Mouse (Mus musculus) intestine, embryonic 14.5 days (tissue): ENCODE results near the gene Glp1r. TPM values are rescaled to one million over a fixed set of nuclear protein-coding genes. Genes with fewer than 3 reads are reported as not detected.

ENCODE experiments used
- ATAC-seq: fragments of 200-750 bp; cut with Nextera tagmentation; replicated peaks from 2 replicates; pipeline ENCODE4 v1.8.0; 2017; ENCODE audit warnings: low read depth, moderate number of reproducible peaks, moderate TSS enrichment, moderate library complexity; ENCODE audit not compliant: low FRiP score, low TSS enrichment
- DNase-seq: peaks from one replicate; pipeline ENCODE4 v3.0.0-alpha.2; 2018; ENCODE audit warnings: low spot score
- H3K27ac ChIP-seq: fragments of 300-500 bp; sonication (generic); 2 replicates; pipeline ENCODE4 v1.5.1; 2014; ENCODE audit warnings: low read depth, mild to moderate bottlenecking, control low read depth
- H3K27me3 ChIP-seq: fragments of 300-500 bp; sonication (generic); replicated peaks from 2 replicates; pipeline ENCODE4 v1.6.1; 2014; ENCODE audit warnings: low read length, control low read depth; ENCODE audit not compliant: control insufficient read depth, insufficient read depth
- H3K36me3 ChIP-seq: fragments of 300-500 bp; sonication (generic); 2 replicates; pipeline ENCODE4 v1.6.1; 2014; ENCODE audit warnings: low read length, control low read depth; ENCODE audit not compliant: control insufficient read depth, insufficient read depth
- H3K4me1 ChIP-seq: fragments of 300-500 bp; sonication (generic); replicated peaks from 2 replicates; pipeline ENCODE4 v1.6.1; 2014; ENCODE audit warnings: low read length, control low read depth, mixed read lengths; ENCODE audit not compliant: control insufficient read depth, insufficient read depth
- H3K4me2 ChIP-seq: fragments of 300-500 bp; sonication (generic); 2 replicates; pipeline ENCODE4 v1.6.1; 2014; ENCODE audit warnings: low read length
- H3K4me3 ChIP-seq: fragments of 300-500 bp; sonication (generic); 2 replicates; pipeline ENCODE4 v1.5.1; 2014; ENCODE audit warnings: low read depth, low read length, control low read depth, mixed read lengths
- H3K9ac ChIP-seq: fragments of 300-500 bp; sonication (generic); 2 replicates; pipeline ENCODE4 v1.6.1; 2014; ENCODE audit warnings: mild to moderate bottlenecking, low read length
- H3K9me3 ChIP-seq: fragments of 300-500 bp; sonication (generic); 2 replicates; pipeline ENCODE4 v1.6.1; 2016; ENCODE audit warnings: low read length, control low read depth; ENCODE audit not compliant: control insufficient read depth
- WGBS: fragments of 180-500 bp; shearing (Covaris S2); extraction: QIAGEN DNeasy Blood & Tissue Kit; methylation state at CpG from one replicate; pipeline ENCODE4 v1.1.7; 2014; 5-methylcytosine and 5-hydroxymethylcytosine counted together
- polyA plus RNA-seq: library from polyadenylated mRNA; unstranded; fragments of >200 nt; fragmentation: Nextera tagmentation; extraction: Ambion mirVana; gene quantifications from 2 replicates; pipeline ENCODE4 v1.2.1, GENCODE M21; 2014

The Glp1r gene
- polyA plus RNA-seq, 1 experiment from 2014 or later, result 0.37 TPM

DNA sequence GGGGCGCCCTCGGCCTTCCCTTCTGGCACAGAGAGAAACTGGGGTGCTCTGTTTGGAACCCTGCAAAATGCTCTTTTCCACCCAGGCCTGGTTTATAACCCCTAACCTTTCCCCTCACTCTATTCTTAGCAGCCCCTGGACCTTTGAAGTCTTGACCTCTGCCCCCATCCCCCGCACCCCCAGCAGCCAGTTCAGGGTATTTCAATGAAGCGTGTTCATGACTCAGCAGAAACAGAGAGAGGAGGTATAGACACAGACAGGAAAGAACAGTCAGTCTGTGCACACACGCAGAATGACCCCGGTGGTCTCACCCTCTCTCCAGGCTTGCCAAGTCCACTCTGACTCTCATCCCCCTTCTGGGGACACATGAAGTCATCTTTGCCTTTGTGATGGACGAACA, 29.2 kb downstream of the Glp1r start:
- DNase-seq (no peak), ATAC-seq (no peak)
- Histone ChIP-seq H3K27ac (no peak overlapping the region), H3K4me3 (no peak overlapping the region), H3K27me3 (no peaks in the 10 kb centered on the region), H3K9me3 (no peaks in the 10 kb centered on the region), H3K9ac (no peak overlapping the region), H3K4me2 (no peak overlapping the region), H3K36me3 (no peaks in the 10 kb centered on the region), H3K4me1 (no peaks in the 10 kb centered on the region)
- 76% methylated on average over 7 of the region's 7 CpGs for WGBS

DNA sequence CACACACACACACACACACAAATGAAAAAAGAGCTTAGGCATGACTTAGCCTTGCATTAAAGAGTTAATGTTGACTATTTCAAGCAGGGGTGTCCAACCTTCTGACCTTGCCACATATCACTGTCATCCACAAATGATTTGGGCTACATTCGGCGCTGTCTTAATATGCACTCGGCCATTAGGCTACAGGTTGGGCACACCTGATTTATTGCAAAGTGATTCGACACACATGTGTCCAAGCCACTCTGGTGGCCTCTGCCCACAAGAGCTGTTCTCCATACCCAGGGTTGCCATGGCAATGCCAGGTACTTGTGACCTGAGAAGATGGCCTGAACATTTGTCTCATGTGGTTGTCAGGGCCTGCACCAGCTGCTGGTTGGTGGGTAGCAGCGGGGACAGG, 31.2 kb downstream of the Glp1r start:
- Histone ChIP-seq H3K4me3 (no peak overlapping the region), H3K36me3 (no peaks in the 10 kb centered on the region), H3K4me1 (no peaks in the 10 kb centered on the region), H3K27me3 (no peaks in the 10 kb centered on the region), H3K4me2 (no peak overlapping the region), H3K27ac (no peak overlapping the region), H3K9ac (no peak overlapping the region), H3K9me3 (no peaks in the 10 kb centered on the region)
- DNase-seq (no peak), ATAC-seq (no peak)
- WGBS, result 66% methylated on average over 5 of the region's 5 CpGs

DNA sequence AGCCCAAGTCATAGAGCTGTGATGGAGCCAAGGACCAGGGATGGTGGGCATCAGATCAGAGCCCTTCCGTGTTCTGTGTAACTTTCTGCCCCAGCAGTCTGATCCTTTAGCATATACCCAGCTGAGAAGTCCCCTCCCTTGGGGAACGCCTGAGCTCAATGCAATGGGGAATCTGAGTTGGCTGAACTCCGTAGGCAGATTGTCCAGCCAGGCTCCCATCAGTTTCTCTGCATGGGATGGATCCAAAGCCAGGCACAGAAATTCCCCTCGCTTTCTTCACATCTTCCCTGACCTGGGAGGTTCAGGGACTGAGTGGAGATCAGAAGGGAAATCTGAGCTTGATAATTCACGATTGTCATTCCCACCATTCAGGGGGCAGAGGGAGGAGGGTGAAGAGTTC, 33.7 kb downstream of the Glp1r start:
- no peaks in the 10 kb centered on the region for H3K4me1 ChIP-seq
- H3K27ac ChIP-seq, result no peak overlapping the region
- no peaks in the 10 kb centered on the region for H3K27me3 ChIP-seq
- no peaks in the 10 kb centered on the region for H3K36me3 ChIP-seq
- no peaks in the 10 kb centered on the region for H3K9me3 ChIP-seq
- no peak overlapping the region for H3K9ac ChIP-seq
- no peak for ATAC-seq
- no peak overlapping the region for H3K4me2 ChIP-seq
- no peak overlapping the region for H3K4me3 ChIP-seq
- DNase-seq, result no peak
- WGBS, result 74% methylated on average over 5 of the region's 5 CpGs

DNA sequence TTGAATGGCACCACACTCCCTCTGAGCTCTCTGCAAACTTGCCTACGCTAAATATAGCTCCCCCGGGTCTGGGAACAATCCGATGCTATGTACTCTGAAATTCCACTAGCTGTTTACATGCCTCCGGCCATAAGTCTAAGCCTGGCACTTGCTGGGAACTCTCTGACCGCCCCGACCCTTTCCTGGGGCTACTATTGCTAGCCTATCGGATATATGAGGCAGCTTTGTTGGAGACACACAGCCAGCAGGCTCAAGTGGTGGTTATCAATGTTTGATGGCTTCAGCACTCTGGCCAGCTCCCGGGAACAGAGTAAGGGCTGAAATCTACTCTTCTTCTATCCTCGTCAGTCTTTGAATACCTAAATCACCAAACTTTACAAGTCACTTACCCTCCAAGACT, 36.9 kb downstream of the Glp1r start:
- H3K9ac ChIP-seq, result no peak overlapping the region
- no peaks in the 10 kb centered on the region for H3K4me1 ChIP-seq
- no peak overlapping the region for H3K4me3 ChIP-seq
- ATAC-seq (no peak), DNase-seq (peak; percentile 78)
- H3K9me3 ChIP-seq, result no peaks in the 10 kb centered on the region
- H3K27ac ChIP-seq, result no peak overlapping the region
- 46% methylated on average over 9 of the region's 9 CpGs for WGBS
- no peaks in the 10 kb centered on the region for H3K27me3 ChIP-seq
- H3K4me2 ChIP-seq, result no peak overlapping the region
- no peaks in the 10 kb centered on the region for H3K36me3 ChIP-seq

DNA sequence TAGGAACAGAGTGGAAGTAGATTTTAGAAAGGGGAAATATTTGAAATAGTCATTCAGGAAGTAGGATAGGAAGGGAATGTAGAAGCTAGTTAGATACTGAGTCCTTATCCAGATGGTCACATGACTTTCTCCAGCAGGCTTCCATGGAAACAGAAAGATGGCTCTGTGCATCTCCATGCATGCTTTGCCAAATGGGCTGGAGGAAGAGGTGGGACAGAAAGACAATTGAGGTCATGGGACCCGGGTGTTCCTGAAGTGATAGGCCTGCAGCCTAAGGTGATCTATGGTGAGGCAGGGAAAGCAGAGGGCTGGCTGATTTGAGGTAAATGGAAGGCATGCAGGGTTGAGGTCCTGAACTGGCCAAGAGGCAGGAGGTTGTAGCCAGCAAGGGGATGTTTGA, 46.8 kb downstream of the Glp1r start:
- H3K36me3 ChIP-seq, result no peaks in the 10 kb centered on the region
- 91% methylated on average over 1 of the region's 1 CpGs for WGBS
- DNase-seq (no peak), ATAC-seq (no peak)
- no peaks in the 10 kb centered on the region for H3K4me1 ChIP-seq
- no peak overlapping the region for H3K4me3 ChIP-seq
- H3K27ac ChIP-seq, result no peak overlapping the region
- no peaks in the 10 kb centered on the region for H3K27me3 ChIP-seq
- H3K9me3 ChIP-seq, result no peaks in the 10 kb centered on the region
- H3K4me2 ChIP-seq, result no peak overlapping the region
- H3K9ac ChIP-seq, result no peak overlapping the region

DNA sequence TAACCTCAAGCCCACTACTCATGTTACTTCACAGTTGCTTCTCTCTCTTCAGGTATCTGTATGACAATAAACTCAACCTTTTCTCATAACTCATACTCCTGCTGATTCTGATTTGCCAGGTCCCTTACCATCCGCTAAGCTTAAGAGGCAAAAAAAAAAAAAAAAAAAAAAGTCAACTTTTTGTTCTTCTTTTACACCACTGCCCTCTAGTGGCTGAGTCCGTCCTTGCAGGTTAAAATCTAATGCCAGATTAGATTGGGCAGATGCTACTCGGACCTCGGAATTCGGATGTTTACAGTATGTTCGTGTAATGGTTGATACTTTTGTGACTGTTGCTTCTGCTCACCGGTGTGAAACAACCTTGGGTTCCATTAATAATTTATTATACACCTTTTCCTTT, 49.2 kb downstream of the Glp1r start:
- no peak overlapping the region for H3K27ac ChIP-seq
- no peaks in the 10 kb centered on the region for H3K9me3 ChIP-seq
- H3K9ac ChIP-seq, result no peak overlapping the region
- DNase-seq (peak; percentile 94), ATAC-seq (no peak)
- H3K4me3 ChIP-seq, result no peak overlapping the region
- H3K4me2 ChIP-seq, result no peak overlapping the region
- H3K27me3 ChIP-seq, result no peaks in the 10 kb centered on the region
- no peaks in the 10 kb centered on the region; the same call in 1 of the 2 replicates for H3K4me1 ChIP-seq
- 2% methylated on average over 7 of the region's 7 CpGs for WGBS
- H3K36me3 ChIP-seq, result no peaks in the 10 kb centered on the region

DNA sequence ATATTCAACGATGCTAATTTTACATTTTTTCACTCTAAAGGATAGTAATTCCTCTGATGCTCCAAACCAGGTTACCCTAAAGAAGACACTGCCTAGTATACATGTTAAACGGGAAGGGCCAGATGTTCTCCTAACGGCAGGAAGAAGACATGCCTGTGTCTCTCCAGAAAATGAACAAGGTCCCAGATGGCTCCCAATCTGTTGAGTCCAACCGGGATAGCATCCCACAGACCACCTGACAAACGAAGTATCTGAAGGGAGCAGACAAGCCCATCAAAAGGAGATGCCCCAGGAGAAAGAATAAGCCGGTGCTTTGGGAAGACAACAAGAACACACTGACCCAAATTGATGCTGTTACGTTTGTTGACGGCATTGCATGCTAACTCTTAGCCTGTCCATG, 50.0 kb downstream of the Glp1r start:
- no peaks in the 10 kb centered on the region for H3K9me3 ChIP-seq
- H3K4me3 ChIP-seq, result no peak overlapping the region
- H3K4me2 ChIP-seq, result no peak overlapping the region
- H3K9ac ChIP-seq, result no peak overlapping the region
- WGBS, result 68% methylated on average over 8 of the region's 8 CpGs
- H3K36me3 ChIP-seq, result no peaks in the 10 kb centered on the region
- ATAC-seq (no peak), DNase-seq (no peak)
- no peaks in the 10 kb centered on the region for H3K27me3 ChIP-seq
- no peak overlapping the region for H3K27ac ChIP-seq
- H3K4me1 ChIP-seq, result no peaks in the 10 kb centered on the region; the same call in 1 of the 2 replicates

DNA sequence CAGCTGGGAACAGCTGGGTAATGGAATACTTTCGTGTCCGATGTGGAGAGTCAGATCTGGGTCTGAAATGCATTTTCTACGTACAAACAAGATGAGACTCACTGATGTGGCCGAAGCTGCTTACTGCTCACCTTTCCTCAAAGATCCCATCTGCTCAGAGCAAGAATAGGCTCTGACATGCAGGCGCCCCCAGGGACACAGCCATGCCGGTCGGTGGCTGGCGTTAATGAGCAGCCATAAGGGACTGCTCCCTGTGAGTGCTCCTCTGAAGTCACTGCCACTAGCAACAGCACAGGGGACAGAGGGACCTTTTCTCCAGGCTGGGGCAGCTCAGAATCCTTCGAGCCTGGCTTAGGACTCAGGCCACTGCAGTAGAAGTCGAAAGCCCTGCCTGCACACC, 52.7 kb downstream of the Glp1r start, which contains the start of gene Umodl1:
TSS of gene Umodl1 (plus strand) at position 301 of the 400 bp plus-strand sequence.
- DNase-seq (no peak), ATAC-seq (no peak)
- Histone ChIP-seq H3K36me3 (no peaks in the 10 kb centered on the region), H3K27me3 (no peaks in the 10 kb centered on the region), H3K27ac (no peak within 1 kb of the TSS), H3K4me1 (no peaks in the 10 kb centered on the region; the same call in 1 of the 2 replicates), H3K4me2 (no peak within 1 kb of the TSS), H3K4me3 (no peak within 1 kb of the TSS), H3K9ac (no peak within 1 kb of the TSS), H3K9me3 (no peaks in the 10 kb centered on the region)
- 50% methylated on average over 10 of the region's 10 CpGs for WGBS

DNA sequence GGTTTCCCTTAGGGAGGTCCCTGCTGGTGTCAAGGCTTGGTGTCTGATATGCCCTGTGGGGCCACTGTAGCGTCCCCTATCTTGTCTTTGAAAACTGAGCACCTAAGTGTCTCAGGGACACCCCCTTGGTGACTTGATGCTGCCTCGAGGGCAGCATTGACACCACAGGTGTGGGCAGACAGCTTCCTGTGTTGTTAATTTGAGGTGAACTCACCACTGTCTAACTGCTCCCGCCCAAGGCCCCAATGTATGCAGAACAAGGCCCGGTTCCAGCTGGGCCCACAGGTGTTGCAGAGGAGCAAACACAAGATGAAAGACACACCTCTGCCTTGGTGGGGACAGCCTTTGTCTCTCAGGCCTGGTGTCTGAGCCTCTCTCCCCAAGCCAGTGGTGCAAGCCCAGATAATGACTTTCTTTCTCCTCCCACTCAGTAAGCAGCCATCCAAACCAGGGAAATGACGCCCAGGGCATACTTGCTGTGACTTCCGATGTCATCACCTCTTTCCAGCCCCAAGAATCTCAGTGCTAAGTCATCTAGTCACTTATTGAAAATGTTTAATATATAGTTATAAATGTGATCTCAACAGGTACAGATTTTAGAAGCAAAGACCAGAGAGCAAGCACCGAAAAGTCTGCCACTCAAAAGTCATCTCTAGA, 60.4 kb downstream of the Glp1r start:
- H3K27me3 ChIP-seq, result no peaks in the 10 kb centered on the region
- no peak for DNase-seq
- WGBS, result 65% methylated on average over 7 of the region's 7 CpGs
- H3K9me3 ChIP-seq, result no peaks in the 10 kb centered on the region
- no peak overlapping the region for H3K9ac ChIP-seq
- no peaks in the 10 kb centered on the region for H3K36me3 ChIP-seq
- no peak for ATAC-seq
- H3K4me1 ChIP-seq, result no peaks in the 10 kb centered on the region
- no peak overlapping the region for H3K4me3 ChIP-seq
- no peak overlapping the region for H3K4me2 ChIP-seq
- H3K27ac ChIP-seq, result no peak overlapping the region
